Mouse (Mus musculus): ENCODE measurements at regions not wholly inside any gene's neighbourhood (a gene's known extent, or its start where the extent isn't known, plus 50 kb on each side); places are given as distances from the start of the nearest gene placed in this dataset.

DNA sequence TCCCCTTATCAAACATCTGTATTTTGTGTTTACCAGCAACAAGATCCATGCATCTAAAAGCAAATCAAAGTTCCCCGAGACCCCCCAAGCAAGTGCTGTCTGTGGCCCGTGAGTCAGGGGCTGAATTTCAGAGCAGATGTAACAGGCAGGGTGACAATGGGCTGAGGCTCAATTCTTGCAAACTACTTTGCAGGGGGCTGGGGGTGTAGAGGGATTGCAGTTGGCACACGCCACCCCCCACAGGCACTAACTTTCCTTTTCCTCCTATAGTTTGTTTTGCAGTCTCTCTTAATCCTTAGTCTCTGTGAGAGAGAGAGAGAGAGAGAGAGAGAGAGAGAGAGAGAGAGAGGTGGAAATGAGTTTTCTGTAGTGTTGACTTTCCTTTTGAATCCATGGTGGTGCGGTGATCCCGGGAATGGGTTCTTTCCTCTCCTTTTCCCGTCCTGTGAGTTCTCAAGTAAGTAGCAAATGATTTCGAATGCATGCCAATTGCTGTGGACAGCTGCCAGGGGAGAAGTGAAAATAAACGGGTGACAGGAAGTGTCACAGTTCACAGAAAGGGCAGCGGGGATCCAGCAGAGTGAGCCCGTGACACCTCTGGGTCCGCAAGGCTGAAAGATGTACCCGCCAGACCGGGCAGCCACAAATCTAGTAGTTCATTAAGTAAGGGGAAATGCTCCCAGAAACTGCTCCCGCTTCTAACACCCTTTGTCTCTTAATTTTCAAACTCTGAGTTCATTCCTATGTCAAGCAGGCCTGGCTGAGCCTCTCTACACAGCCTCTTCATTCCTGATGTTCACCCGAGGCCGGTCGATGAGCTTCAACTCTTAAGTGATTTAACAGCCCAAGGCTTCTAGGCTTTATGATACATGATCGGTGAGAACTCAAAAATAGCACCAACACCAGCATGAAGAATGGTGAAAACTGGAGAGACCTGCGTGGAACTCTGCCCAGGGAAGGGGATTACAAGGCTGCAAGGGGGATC is 116.8 kb downstream of the Cyp26a1 start:
- H3K27me3 ChIP-seq (ENCODE audit: control insufficient read depth, insufficient read depth, low read length), result no peaks in the 10 kb centered on the region
- TF ChIP-seq EP300 (IDR thresholded peaks at IDR 0.05; ENCODE audit: low read depth) (no peak), CTCF (IDR thresholded peaks at IDR 0.05; ENCODE audit: low read depth) (no peak)
- ATAC-seq (ENCODE audit: insufficient read depth) (no peak), DNase-seq (ENCODE audit: low read depth in 3 of 3, low spot score in 3 of 3) (no peak)
- no peak overlapping the region for H3K9ac ChIP-seq (replicated peaks)
- peak overlapping the region; percentile 18; the same call in 1 of the 2 replicates for H3K4me2 ChIP-seq (ENCODE audit: low read depth)
- 16% methylated on average over 19 of the region's 19 CpGs for WGBS (ENCODE audit: insufficient replicate concordance)
- no peak overlapping the region for H3K27ac ChIP-seq
- 0 out of 4 replicates have a peak, but pooled peaks cover 0 to 2% of the 10 kb centered on the region in 2 experiments for H3K4me1 ChIP-seq (replicated peaks; ENCODE audit: control insufficient read depth in 2 of 2, insufficient read depth in 2 of 2, low read length in 1 of 2)
- 0 out of 4 replicates have a peak overlapping the region, but pooled peaks of 1 of the 2 experiments have one; percentile 4 for H3K4me3 ChIP-seq (ENCODE audit: insufficient read depth in 1 of 2, low read depth in 2 of 2, low read length in 2 of 2)
- no peaks in the 10 kb centered on the region for H3K36me3 ChIP-seq (replicated peaks; ENCODE audit: control insufficient read depth, insufficient read depth, low read depth)
- H3K9me3 ChIP-seq (ENCODE audit: control insufficient read depth, low read length), result no peaks in the 10 kb centered on the region

- DNase-seq (ENCODE audit: low read depth in 3 of 3, low spot score in 3 of 3), result no peak
- WGBS (ENCODE audit: insufficient replicate concordance), result 49% methylated on average over 2 of the region's 2 CpGs
- no peaks in the 10 kb centered on the region for H3K9me3 ChIP-seq (ENCODE audit: control insufficient read depth, low read length)
Measured at GRCm38 (mm10) chr19:37815627-37816026, 118.0 kb downstream of the Cyp26a1 start.

GRCm38 (mm10) chr19:37821243-37821642 is 123.6 kb downstream of the Cyp26a1 start:
- Histone ChIP-seq H3K4me2 (ENCODE audit: low read depth) (no peak overlapping the region), H3K27ac (no peak overlapping the region), H3K9ac (replicated peaks) (no peak overlapping the region), H3K4me3 (ENCODE audit: insufficient read depth in 1 of 2, low read depth in 2 of 2, low read length in 2 of 2) (no peak overlapping the region), H3K36me3 (replicated peaks; ENCODE audit: control insufficient read depth, insufficient read depth, low read depth) (no peaks in the 10 kb centered on the region), H3K4me1 (replicated peaks; ENCODE audit: control insufficient read depth in 2 of 2, insufficient read depth in 2 of 2, low read length in 1 of 2) (no peaks in the 10 kb centered on the region), H3K9me3 (ENCODE audit: control insufficient read depth, low read length) (no peaks in the 10 kb centered on the region), H3K27me3 (ENCODE audit: control insufficient read depth, insufficient read depth, low read length) (no peaks in the 10 kb centered on the region)
- peak in 1 of 3 experiments; percentile 0 for DNase-seq (ENCODE audit: low read depth in 3 of 3, low spot score in 3 of 3)
- no peak for ATAC-seq (ENCODE audit: insufficient read depth)
- 25% methylated on average over 3 of the region's 3 CpGs for WGBS (ENCODE audit: insufficient replicate concordance)
- TF ChIP-seq EP300 (IDR thresholded peaks at IDR 0.05; ENCODE audit: low read depth) (no peak), CTCF (IDR thresholded peaks at IDR 0.05; ENCODE audit: low read depth) (no peak)

More at GRCm38 (mm10) chr19:37815627-37816026, 118.0 kb downstream of the Cyp26a1 start:
- H3K36me3 ChIP-seq (replicated peaks; ENCODE audit: control insufficient read depth, insufficient read depth, low read depth), result no peaks in the 10 kb centered on the region
- H3K4me1 ChIP-seq (replicated peaks; ENCODE audit: control insufficient read depth in 2 of 2, insufficient read depth in 2 of 2, low read length in 1 of 2), result 0 out of 4 replicates have a peak, but pooled peaks cover 0 to 2% of the 10 kb centered on the region in 2 experiments
- no peak for ATAC-seq (ENCODE audit: insufficient read depth)
- H3K4me3 ChIP-seq (ENCODE audit: insufficient read depth in 1 of 2, low read depth in 2 of 2, low read length in 2 of 2), result no peak overlapping the region
- H3K27ac ChIP-seq, result no peak overlapping the region
- no peak for TF ChIP-seq EP300 (IDR thresholded peaks at IDR 0.05; ENCODE audit: low read depth)
- no peak for TF ChIP-seq CTCF (IDR thresholded peaks at IDR 0.05; ENCODE audit: low read depth)
- no peaks in the 10 kb centered on the region for H3K27me3 ChIP-seq (ENCODE audit: control insufficient read depth, insufficient read depth, low read length)
- H3K4me2 ChIP-seq (ENCODE audit: low read depth), result no peak overlapping the region
- H3K9ac ChIP-seq (replicated peaks), result no peak overlapping the region

DNA sequence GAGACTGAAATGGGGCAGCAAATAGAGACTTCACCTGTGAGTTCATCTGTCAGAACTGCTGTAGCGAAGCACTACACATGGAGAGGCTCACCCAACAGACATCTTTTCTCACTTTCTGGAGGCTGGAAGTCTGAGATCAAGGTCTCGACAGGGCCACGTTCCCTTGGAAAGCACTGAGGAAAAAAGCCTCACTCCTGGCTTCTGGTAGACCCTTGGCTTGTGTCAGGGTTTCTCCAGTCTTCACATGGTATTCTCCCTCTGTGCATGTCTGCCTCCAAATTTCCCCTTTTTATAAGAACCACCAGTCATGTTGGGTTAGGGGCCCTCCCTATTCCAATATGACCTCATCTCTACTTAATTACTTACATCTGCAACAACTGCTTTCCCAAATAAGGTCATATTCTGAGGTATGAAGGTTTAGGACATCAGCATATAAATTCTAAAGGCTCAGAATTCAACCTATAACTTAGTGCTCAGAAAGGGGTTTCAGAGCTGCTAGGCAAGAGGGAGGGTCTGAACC is 124.1 kb downstream of the Cyp26a1 start:
- 50% methylated on average over 3 of the region's 3 CpGs for WGBS (ENCODE audit: insufficient replicate concordance)
- H3K4me2 ChIP-seq (ENCODE audit: low read depth), result no peak overlapping the region
- no peak for DNase-seq (ENCODE audit: low read depth in 3 of 3, low spot score in 3 of 3)
- H3K4me3 ChIP-seq (ENCODE audit: insufficient read depth in 1 of 2, low read depth in 2 of 2, low read length in 2 of 2), result no peak overlapping the region
- TF ChIP-seq EP300 (IDR thresholded peaks at IDR 0.05; ENCODE audit: low read depth), result no peak
- no peak for TF ChIP-seq CTCF (IDR thresholded peaks at IDR 0.05; ENCODE audit: low read depth)
- no peaks in the 10 kb centered on the region for H3K9me3 ChIP-seq (ENCODE audit: control insufficient read depth, low read length)
- no peaks in the 10 kb centered on the region for H3K36me3 ChIP-seq (replicated peaks; ENCODE audit: control insufficient read depth, insufficient read depth, low read depth)
- H3K9ac ChIP-seq (replicated peaks), result no peak overlapping the region
- no peaks in the 10 kb centered on the region for H3K4me1 ChIP-seq (replicated peaks; ENCODE audit: control insufficient read depth in 2 of 2, insufficient read depth in 2 of 2, low read length in 1 of 2)
- H3K27ac ChIP-seq, result no peak overlapping the region
- H3K27me3 ChIP-seq (ENCODE audit: control insufficient read depth, insufficient read depth, low read length), result no peaks in the 10 kb centered on the region
- no peak for ATAC-seq (ENCODE audit: insufficient read depth)

DNA sequence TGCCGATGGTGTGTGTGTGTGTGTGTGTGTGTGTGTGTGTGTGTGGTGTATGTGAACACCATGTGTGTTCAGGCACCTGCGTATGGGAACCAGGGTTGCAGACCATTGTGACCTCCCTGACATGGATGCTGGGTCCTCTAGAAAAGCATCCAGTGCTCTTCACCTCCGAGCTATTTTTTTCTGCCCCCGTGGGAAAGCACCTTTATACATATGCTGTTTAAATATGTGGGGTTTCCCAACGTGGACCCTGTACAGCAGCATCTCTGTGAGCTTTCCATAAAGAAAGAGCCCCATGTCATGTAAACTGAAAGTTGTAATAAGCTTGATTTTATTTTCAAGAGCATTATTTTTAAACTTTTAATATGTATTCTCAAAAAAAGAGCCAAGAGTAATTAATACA is 126.6 kb downstream of the Cyp26a1 start:
- WGBS (ENCODE audit: insufficient replicate concordance), result 66% methylated on average over 5 of the region's 5 CpGs
- Histone ChIP-seq H3K27ac (no peak overlapping the region), H3K4me3 (ENCODE audit: insufficient read depth in 1 of 2, low read depth in 2 of 2, low read length in 2 of 2) (no peak overlapping the region), H3K9me3 (ENCODE audit: control insufficient read depth, low read length) (no peaks in the 10 kb centered on the region), H3K27me3 (ENCODE audit: control insufficient read depth, insufficient read depth, low read length) (no peaks in the 10 kb centered on the region), H3K9ac (replicated peaks) (no peak overlapping the region), H3K36me3 (replicated peaks; ENCODE audit: control insufficient read depth, insufficient read depth, low read depth) (no peaks in the 10 kb centered on the region), H3K4me1 (replicated peaks; ENCODE audit: control insufficient read depth in 2 of 2, insufficient read depth in 2 of 2, low read length in 1 of 2) (no peaks in the 10 kb centered on the region), H3K4me2 (ENCODE audit: low read depth) (no peak overlapping the region)
- ATAC-seq (ENCODE audit: insufficient read depth), result no peak
- TF ChIP-seq CTCF (IDR thresholded peaks at IDR 0.05; ENCODE audit: low read depth) (no peak), EP300 (IDR thresholded peaks at IDR 0.05; ENCODE audit: low read depth) (no peak)
- no peak for DNase-seq (ENCODE audit: low read depth in 3 of 3, low spot score in 3 of 3)
